Mouse (Mus musculus): Measurements from ENCODE around the gene Grb10. TPM values are rescaled to one million over a fixed set of nuclear protein-coding genes. Genes with fewer than 3 reads are reported as not detected.

Gene Grb10
- polyA plus RNA-seq, 1 experiment from 2014 or later: 94.2 TPM

DNA sequence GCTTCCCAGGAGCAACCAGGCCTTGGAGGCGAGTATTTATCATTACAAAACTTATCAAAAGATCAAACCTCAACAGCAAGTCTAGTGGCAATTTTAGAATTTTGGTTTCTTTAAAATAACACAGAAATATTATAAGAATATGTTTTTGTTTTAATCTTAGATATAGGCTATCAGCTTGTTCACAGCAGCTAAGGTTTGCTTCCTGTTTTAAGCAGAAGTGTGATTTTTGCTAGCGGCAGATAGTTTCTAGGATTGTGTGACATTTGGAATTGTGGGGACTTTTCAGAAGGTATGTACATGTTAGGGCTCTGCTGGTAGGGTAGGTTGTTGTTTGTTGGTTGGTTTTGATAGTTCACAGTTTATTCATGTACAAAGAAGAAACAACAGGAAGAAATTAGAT lies 143.0 kb downstream of the Grb10 start:
- ATAC-seq: no peak
- no peaks in the 10 kb centered on the region for H3K9me3 ChIP-seq (ENCODE audit: control insufficient read depth, low read length)
- no peaks in the 10 kb centered on the region for H3K4me1 ChIP-seq (replicated peaks; ENCODE audit: control insufficient read depth, insufficient read depth, low read length)
- H3K4me2 ChIP-seq (ENCODE audit: low read length): no peak overlapping the region
- H3K27me3 ChIP-seq (replicated peaks; ENCODE audit: control insufficient read depth, insufficient read depth, low read length): no peaks in the 10 kb centered on the region
- WGBS: 95% methylated on average over 2 of the region's 2 CpGs
- no peaks in the 10 kb centered on the region for H3K36me3 ChIP-seq (ENCODE audit: control insufficient read depth, insufficient read depth)
- no peak overlapping the region for H3K27ac ChIP-seq (ENCODE audit: low read length)
- H3K9ac ChIP-seq (replicated peaks; ENCODE audit: low read depth, low read length): no peak overlapping the region
- no peak overlapping the region for H3K4me3 ChIP-seq (replicated peaks; ENCODE audit: low read length)

- Histone ChIP-seq H3K9ac (replicated peaks; ENCODE audit: low read depth, low read length) (no peak overlapping the region), H3K36me3 (ENCODE audit: control insufficient read depth, insufficient read depth) (no peaks in the 10 kb centered on the region), H3K27ac (ENCODE audit: low read length) (no peak overlapping the region), H3K9me3 (ENCODE audit: control insufficient read depth, low read length) (no peaks in the 10 kb centered on the region), H3K27me3 (replicated peaks; ENCODE audit: control insufficient read depth, insufficient read depth, low read length) (no peaks in the 10 kb centered on the region), H3K4me2 (ENCODE audit: low read length) (no peak overlapping the region), H3K4me3 (replicated peaks; ENCODE audit: low read length) (no peak overlapping the region), H3K4me1 (replicated peaks; ENCODE audit: control insufficient read depth, insufficient read depth, low read length) (no peaks in the 10 kb centered on the region)
- no peak for ATAC-seq
- 87% methylated on average over 1 of the region's 1 CpGs for WGBS
Measured at GRCm38 (mm10) chr11:11893769-11894168, 144.7 kb downstream of the Grb10 start.

GRCm38 (mm10) chr11:11892993-11893602 lies 145.4 kb downstream of the Grb10 start:
- no peak overlapping the region for H3K27ac ChIP-seq (ENCODE audit: low read length)
- no peaks in the 10 kb centered on the region for H3K27me3 ChIP-seq (replicated peaks; ENCODE audit: control insufficient read depth, insufficient read depth, low read length)
- no peaks in the 10 kb centered on the region for H3K4me1 ChIP-seq (replicated peaks; ENCODE audit: control insufficient read depth, insufficient read depth, low read length)
- H3K9ac ChIP-seq (replicated peaks; ENCODE audit: low read depth, low read length): no peak overlapping the region
- no peaks in the 10 kb centered on the region for H3K9me3 ChIP-seq (ENCODE audit: control insufficient read depth, low read length)
- no peak overlapping the region for H3K4me2 ChIP-seq (ENCODE audit: low read length)
- no peaks in the 10 kb centered on the region for H3K36me3 ChIP-seq (ENCODE audit: control insufficient read depth, insufficient read depth)
- H3K4me3 ChIP-seq (replicated peaks; ENCODE audit: low read length): no peak overlapping the region
- no peak for ATAC-seq
- 60% methylated on average over 10 of the region's 10 CpGs for WGBS

DNA sequence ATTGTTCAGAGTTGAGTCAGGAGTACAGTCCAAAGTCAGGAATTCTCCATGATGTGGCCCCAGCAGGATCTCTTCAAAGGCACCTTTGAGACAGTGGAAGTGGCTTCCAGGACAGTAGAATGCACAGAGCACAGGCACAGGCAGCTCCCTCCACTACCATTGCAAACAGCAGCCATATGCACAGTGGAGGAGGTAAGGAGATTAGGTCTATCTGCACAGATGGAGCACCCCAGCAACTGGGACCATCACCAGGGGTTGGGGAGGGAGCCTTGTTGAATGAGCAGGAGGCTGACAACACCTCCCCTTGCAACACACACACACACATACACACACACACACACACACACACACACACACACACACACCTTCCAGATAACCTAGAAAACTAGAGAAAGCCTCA lies 146.7 kb downstream of the Grb10 start:
- no peak overlapping the region for H3K4me3 ChIP-seq (replicated peaks; ENCODE audit: low read length)
- H3K4me1 ChIP-seq (replicated peaks; ENCODE audit: control insufficient read depth, insufficient read depth, low read length): no peaks in the 10 kb centered on the region
- no peak overlapping the region for H3K9ac ChIP-seq (replicated peaks; ENCODE audit: low read depth, low read length)
- H3K4me2 ChIP-seq (ENCODE audit: low read length): no peak overlapping the region
- no peaks in the 10 kb centered on the region for H3K36me3 ChIP-seq (ENCODE audit: control insufficient read depth, insufficient read depth)
- no peaks in the 10 kb centered on the region for H3K27me3 ChIP-seq (replicated peaks; ENCODE audit: control insufficient read depth, insufficient read depth, low read length)
- ATAC-seq: no peak
- H3K27ac ChIP-seq (ENCODE audit: low read length): no peak overlapping the region
- H3K9me3 ChIP-seq (ENCODE audit: control insufficient read depth, low read length): no peaks in the 10 kb centered on the region

- no peaks in the 10 kb centered on the region for H3K9me3 ChIP-seq (ENCODE audit: control insufficient read depth, low read length)
- ATAC-seq: peak; percentile 38
- H3K4me1 ChIP-seq (replicated peaks; ENCODE audit: control insufficient read depth, insufficient read depth, low read length): no peaks in the 10 kb centered on the region
- H3K9ac ChIP-seq (replicated peaks; ENCODE audit: low read depth, low read length): no peak overlapping the region
- no peaks in the 10 kb centered on the region for H3K36me3 ChIP-seq (ENCODE audit: control insufficient read depth, insufficient read depth)
- no peaks in the 10 kb centered on the region for H3K27me3 ChIP-seq (replicated peaks; ENCODE audit: control insufficient read depth, insufficient read depth, low read length)
- H3K4me2 ChIP-seq (ENCODE audit: low read length): no peak overlapping the region
- 50% methylated on average over 10 of the region's 10 CpGs for WGBS
- H3K4me3 ChIP-seq (replicated peaks; ENCODE audit: low read length): no peak overlapping the region
- no peak overlapping the region for H3K27ac ChIP-seq (ENCODE audit: low read length)
Measured at GRCm38 (mm10) chr11:11890139-11890741, 148.2 kb downstream of the Grb10 start.

- ATAC-seq: no peak
- H3K4me3 ChIP-seq (replicated peaks; ENCODE audit: low read length): no peak overlapping the region
- no peak overlapping the region for H3K9ac ChIP-seq (replicated peaks; ENCODE audit: low read depth, low read length)
- 91% methylated on average over 3 of the region's 3 CpGs for WGBS
- H3K36me3 ChIP-seq (ENCODE audit: control insufficient read depth, insufficient read depth): no peaks in the 10 kb centered on the region
- H3K4me2 ChIP-seq (ENCODE audit: low read length): no peak overlapping the region
- H3K9me3 ChIP-seq (ENCODE audit: control insufficient read depth, low read length): no peaks in the 10 kb centered on the region
- no peaks in the 10 kb centered on the region for H3K27me3 ChIP-seq (replicated peaks; ENCODE audit: control insufficient read depth, insufficient read depth, low read length)
- H3K4me1 ChIP-seq (replicated peaks; ENCODE audit: control insufficient read depth, insufficient read depth, low read length): no peaks in the 10 kb centered on the region
- no peak overlapping the region for H3K27ac ChIP-seq (ENCODE audit: low read length)
Measured at GRCm38 (mm10) chr11:11888727-11889126, 149.8 kb downstream of the Grb10 start.

DNA sequence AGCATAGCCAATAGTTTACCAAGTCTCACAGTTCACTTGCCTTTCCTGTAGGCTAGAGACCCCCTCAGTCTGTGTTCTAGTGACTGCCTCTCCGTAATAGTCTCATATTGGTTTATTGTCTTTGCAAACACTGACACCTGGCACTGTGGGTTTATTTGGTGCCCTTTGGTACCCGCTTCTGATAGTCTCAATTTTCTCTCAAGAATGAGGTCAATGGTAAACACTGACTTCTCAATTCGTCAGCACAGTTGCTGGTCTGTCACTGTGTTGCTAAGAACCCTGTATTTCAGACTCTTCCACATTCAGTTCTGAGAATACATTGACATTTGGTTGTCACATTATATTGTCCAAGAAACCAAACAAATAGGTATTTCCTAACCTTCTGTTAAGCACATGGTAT lies 150.4 kb downstream of the Grb10 start:
- Histone ChIP-seq H3K9me3 (ENCODE audit: control insufficient read depth, low read length) (no peaks in the 10 kb centered on the region), H3K4me3 (replicated peaks; ENCODE audit: low read length) (no peak overlapping the region), H3K9ac (replicated peaks; ENCODE audit: low read depth, low read length) (no peak overlapping the region), H3K27ac (ENCODE audit: low read length) (no peak overlapping the region), H3K27me3 (replicated peaks; ENCODE audit: control insufficient read depth, insufficient read depth, low read length) (no peaks in the 10 kb centered on the region), H3K4me2 (ENCODE audit: low read length) (no peak overlapping the region), H3K36me3 (ENCODE audit: control insufficient read depth, insufficient read depth) (no peaks in the 10 kb centered on the region), H3K4me1 (replicated peaks; ENCODE audit: control insufficient read depth, insufficient read depth, low read length) (no peaks in the 10 kb centered on the region)
- no peak for ATAC-seq
- WGBS: 81% methylated on average over 3 of the region's 3 CpGs

- 54% methylated on average over 4 of the region's 4 CpGs for WGBS
- H3K4me2 ChIP-seq (ENCODE audit: low read length): no peak overlapping the region
- H3K36me3 ChIP-seq (ENCODE audit: control insufficient read depth, insufficient read depth): no peaks in the 10 kb centered on the region
- no peak overlapping the region for H3K9ac ChIP-seq (replicated peaks; ENCODE audit: low read depth, low read length)
- H3K27me3 ChIP-seq (replicated peaks; ENCODE audit: control insufficient read depth, insufficient read depth, low read length): no peaks in the 10 kb centered on the region
- no peak overlapping the region for H3K4me3 ChIP-seq (replicated peaks; ENCODE audit: low read length)
- no peaks in the 10 kb centered on the region for H3K9me3 ChIP-seq (ENCODE audit: control insufficient read depth, low read length)
- ATAC-seq: no peak
- H3K4me1 ChIP-seq (replicated peaks; ENCODE audit: control insufficient read depth, insufficient read depth, low read length): no peaks in the 10 kb centered on the region
- no peak overlapping the region for H3K27ac ChIP-seq (ENCODE audit: low read length)
Measured at GRCm38 (mm10) chr11:11886403-11886998, 152.0 kb downstream of the Grb10 start.

GRCm38 (mm10) chr11:11885921-11886320 lies 152.6 kb downstream of the Grb10 start:
- 12% methylated on average over 3 of the region's 3 CpGs for WGBS
- H3K9me3 ChIP-seq (ENCODE audit: control insufficient read depth, low read length): no peaks in the 10 kb centered on the region
- H3K4me1 ChIP-seq (replicated peaks; ENCODE audit: control insufficient read depth, insufficient read depth, low read length): no peaks in the 10 kb centered on the region
- no peaks in the 10 kb centered on the region for H3K36me3 ChIP-seq (ENCODE audit: control insufficient read depth, insufficient read depth)
- H3K27ac ChIP-seq (ENCODE audit: low read length): no peak overlapping the region
- no peaks in the 10 kb centered on the region for H3K27me3 ChIP-seq (replicated peaks; ENCODE audit: control insufficient read depth, insufficient read depth, low read length)
- H3K4me2 ChIP-seq (ENCODE audit: low read length): no peak overlapping the region
- no peak overlapping the region for H3K4me3 ChIP-seq (replicated peaks; ENCODE audit: low read length)
- H3K9ac ChIP-seq (replicated peaks; ENCODE audit: low read depth, low read length): no peak overlapping the region
- ATAC-seq: no peak
